Mouse (Mus musculus) right cerebral cortex, postnatal 4 days (tissue): ENCODE measurements around the gene Nrxn1.

ENCODE experiments used
- DNase-seq: peaks from one replicate; pipeline ENCODE4 v3.0.0-alpha.2; 2022

Nrxn1 gene

GRCm38 (mm10) chr17:91093042-91093080 is at the start of gene Nrxn1:
Nrxn1 (minus strand) TSS chr17:91093071.
- no peak for DNase-seq

GRCm38 (mm10) chr17:91136859-91137258 is 44.0 kb upstream of the Nrxn1 start:
- DNase-seq = no peak

GRCm38 (mm10) chr17:91112880-91113628 is 20.2 kb upstream of the Nrxn1 start:
- DNase-seq = no peak

- DNase-seq = no peak
Measured at GRCm38 (mm10) chr17:91112085-91112484, 19.2 kb upstream of the Nrxn1 start.

- DNase-seq = peak; percentile 72
Measured at GRCm38 (mm10) chr17:91093081-91093875, 407 bp upstream of the Nrxn1 start.

- peak; percentile 78 for DNase-seq
Measured at GRCm38 (mm10) chr17:91092421-91093041, 340 bp downstream of the Nrxn1 start.

GRCm38 (mm10) chr17:91090631-91091030 is 2.2 kb downstream of the Nrxn1 start:
- peak; percentile 11 for DNase-seq

GRCm38 (mm10) chr17:91088991-91089390 is 3.9 kb downstream of the Nrxn1 start:
- peak; percentile 9 for DNase-seq

- peak; percentile 7 for DNase-seq
Measured at GRCm38 (mm10) chr17:91088037-91088715, 4.7 kb downstream of the Nrxn1 start.

- no peak for DNase-seq
Measured at GRCm38 (mm10) chr17:91086412-91086811, 6.5 kb downstream of the Nrxn1 start.

- no peak for DNase-seq
Measured at GRCm38 (mm10) chr17:91085416-91085815, 7.5 kb downstream of the Nrxn1 start.

- no peak for DNase-seq
Measured at GRCm38 (mm10) chr17:91079096-91079495, 13.8 kb downstream of the Nrxn1 start.

- DNase-seq = no peak
Measured at GRCm38 (mm10) chr17:91074780-91075179, 18.1 kb downstream of the Nrxn1 start.

- no peak for DNase-seq
Measured at GRCm38 (mm10) chr17:91033466-91033865, 59.4 kb downstream of the Nrxn1 start.

- no peak for DNase-seq
Measured at GRCm38 (mm10) chr17:91025061-91025623, 67.7 kb downstream of the Nrxn1 start.

GRCm38 (mm10) chr17:91007385-91008089 is 85.3 kb downstream of the Nrxn1 start:
- no peak for DNase-seq

GRCm38 (mm10) chr17:91000389-91000788 is 92.5 kb downstream of the Nrxn1 start:
- no peak for DNase-seq

- no peak for DNase-seq
Measured at GRCm38 (mm10) chr17:90999667-91000154, 93.2 kb downstream of the Nrxn1 start.

GRCm38 (mm10) chr17:90997714-90998113 is 95.2 kb downstream of the Nrxn1 start:
- no peak for DNase-seq

- no peak for DNase-seq
Measured at GRCm38 (mm10) chr17:90995436-90995835, 97.4 kb downstream of the Nrxn1 start.

GRCm38 (mm10) chr17:90994247-90994646 is 98.6 kb downstream of the Nrxn1 start:
- DNase-seq = no peak

GRCm38 (mm10) chr17:90990747-90991146 is 102.1 kb downstream of the Nrxn1 start:
- DNase-seq = no peak
